Mouse (Mus musculus) small intestine, adult 2 months (tissue): ENCODE measurements around the gene Kmt2a. TPM values are rescaled to one million over a fixed set of nuclear protein-coding genes. Genes with fewer than 3 reads are reported as not detected.

Source experiments
- H3K27ac ChIP-seq: fragments of 200-500 bp; 2 replicates; pipeline ENCODE4 v1.5.1; 2012; ENCODE audit warnings: low read depth, low read length, control low read depth, inconsistent platforms; ENCODE audit not compliant: insufficient read depth
- H3K27me3 ChIP-seq: fragments of 200-500 bp; 2 replicates; pipeline ENCODE4 v1.6.1; 2012; ENCODE audit warnings: mild to moderate bottlenecking, moderate library complexity, low read length, inconsistent platforms; ENCODE audit not compliant: control insufficient read depth, insufficient read depth
- H3K36me3 ChIP-seq: fragments of 200-500 bp; 2 replicates; pipeline ENCODE4 v1.6.1; 2012; ENCODE audit warnings: mild to moderate bottlenecking, low read length, control low read depth, inconsistent platforms; ENCODE audit not compliant: control insufficient read depth, insufficient read depth
- H3K4me1 ChIP-seq: fragments of 200-500 bp; 2 replicates; pipeline ENCODE4 v1.6.1; 2012; ENCODE audit warnings: low read length, inconsistent platforms, mixed read lengths; ENCODE audit not compliant: control insufficient read depth, insufficient read depth, insufficient read length
- H3K4me3 ChIP-seq: fragments of 200-500 bp; 2 replicates; pipeline ENCODE4 v1.5.1; 2012; ENCODE audit warnings: low read depth, mild to moderate bottlenecking, control low read depth, inconsistent platforms, low read length, moderate library complexity
- CTCF ChIP-seq: fragments of 200-500 bp; IDR thresholded peaks from 2 replicates; pipeline ENCODE4 v1.5.1; 2012; ENCODE audit warnings: low read depth, mild to moderate bottlenecking, control low read depth, inconsistent platforms, low read length, moderate library complexity, mixed read lengths; ENCODE audit not compliant: insufficient replicate concordance, insufficient read length; ENCODE audit errors: extremely low read depth
- POLR2A ChIP-seq: fragments of 200-500 bp; IDR thresholded peaks from 2 replicates; pipeline ENCODE4 v1.6.1; 2012; ENCODE audit warnings: low read depth, mild to moderate bottlenecking, control low read depth, inconsistent platforms, low read length, moderate library complexity
- WGBS: fragments of 180-500 bp; shearing (Covaris S2); methylation state at CpG from one replicate; pipeline ENCODE4 v1.1.7; 2018; 5-methylcytosine and 5-hydroxymethylcytosine counted together
- polyA plus RNA-seq: library from polyadenylated mRNA; depleted of rRNA; stranded (reverse); fragments of >200 nt; gene quantifications from 2 replicates; pipeline ENCODE4 v1.2.3, GENCODE M21; 2012

The Kmt2a gene
- polyA plus RNA-seq, 1 experiment: 12.2 TPM

DNA sequence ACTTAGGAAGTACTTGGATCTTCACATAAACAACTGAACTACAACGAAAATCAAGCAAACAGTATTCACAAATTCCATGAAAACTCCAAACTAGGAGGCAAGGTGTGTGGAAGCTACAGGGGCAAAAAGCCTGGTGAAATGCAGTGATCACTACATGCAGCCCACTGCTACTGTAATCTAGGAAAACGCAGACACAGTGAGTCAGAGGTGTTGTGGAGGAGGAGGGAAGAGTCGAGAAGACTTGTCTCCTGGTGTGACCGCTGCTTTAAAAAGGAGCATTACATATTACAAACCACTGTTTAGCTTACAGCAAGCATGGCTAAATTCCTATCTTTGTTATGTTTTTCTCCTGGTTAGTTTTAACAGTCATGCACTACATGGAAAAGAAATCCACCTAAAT, 30.3 kb upstream of the Kmt2a start:
- 76% methylated on average over 4 of the region's 4 CpGs for WGBS
- Histone ChIP-seq H3K27me3 (no peaks in the 10 kb centered on the region), H3K4me1 (peaks cover 5% of the 10 kb centered on the region; the same call in 1 of the 2 replicates), H3K27ac (no peak overlapping the region), H3K4me3 (no peak overlapping the region), H3K36me3 (peaks cover 15% of the 10 kb centered on the region)
- TF ChIP-seq POLR2A (no peak), CTCF (no peak)

DNA sequence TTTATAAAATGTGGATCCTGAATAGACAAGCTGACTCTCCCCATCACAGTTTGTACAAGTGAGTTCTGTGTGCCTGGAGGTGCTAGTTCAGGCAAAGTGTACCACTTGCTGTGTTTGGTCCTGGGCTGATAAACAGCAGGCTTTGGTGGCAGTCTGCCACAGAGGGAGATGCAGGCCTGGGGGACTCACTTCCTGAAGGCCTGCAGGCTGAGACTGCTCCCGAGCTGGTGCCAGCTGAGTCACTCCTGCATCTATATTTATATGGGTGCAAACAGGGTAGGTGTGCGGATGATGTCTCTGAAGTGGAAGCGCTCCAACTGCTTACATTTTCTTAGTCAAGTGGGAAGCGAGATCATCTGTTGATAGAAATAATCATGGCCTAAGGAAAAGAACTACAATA, 24.5 kb upstream of the Kmt2a start:
- TF ChIP-seq POLR2A (no peak), CTCF (no peak)
- WGBS: 51% methylated on average over 4 of the region's 4 CpGs
- H3K36me3 ChIP-seq: peaks cover 4% of the 10 kb centered on the region; the same call in 1 of the 2 replicates
- no peaks in the 10 kb centered on the region for H3K4me1 ChIP-seq
- H3K27me3 ChIP-seq: no peaks in the 10 kb centered on the region
- H3K4me3 ChIP-seq: no peak overlapping the region
- H3K27ac ChIP-seq: no peak overlapping the region

DNA sequence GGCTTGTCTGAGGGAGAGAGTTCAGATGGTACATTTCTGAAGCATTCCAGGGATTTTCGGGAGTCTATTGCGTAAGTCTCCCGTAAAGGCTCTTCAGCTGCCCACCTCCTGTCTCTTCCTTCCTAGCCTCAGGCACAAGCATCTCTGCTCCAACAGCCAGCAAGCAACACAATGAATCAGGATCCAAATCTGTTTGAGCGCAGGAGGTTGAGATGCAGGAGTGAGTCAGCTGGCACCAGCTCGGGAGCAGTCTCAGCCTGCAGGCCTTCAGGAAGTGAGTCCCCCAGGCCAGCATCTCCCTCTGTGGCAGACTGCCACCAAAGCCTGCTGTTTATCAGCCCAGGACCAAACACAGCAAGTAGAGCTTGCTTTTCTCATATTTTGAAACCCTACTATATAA, 23.9 kb upstream of the Kmt2a start:
- 63% methylated on average over 5 of the region's 5 CpGs for WGBS
- Histone ChIP-seq H3K27ac (no peak overlapping the region), H3K4me3 (no peak overlapping the region), H3K27me3 (no peaks in the 10 kb centered on the region), H3K4me1 (no peaks in the 10 kb centered on the region; the same call in 1 of the 2 replicates), H3K36me3 (peaks cover 1% of the 10 kb centered on the region; the same call in 1 of the 2 replicates)
- TF ChIP-seq POLR2A (no peak), CTCF (no peak)

DNA sequence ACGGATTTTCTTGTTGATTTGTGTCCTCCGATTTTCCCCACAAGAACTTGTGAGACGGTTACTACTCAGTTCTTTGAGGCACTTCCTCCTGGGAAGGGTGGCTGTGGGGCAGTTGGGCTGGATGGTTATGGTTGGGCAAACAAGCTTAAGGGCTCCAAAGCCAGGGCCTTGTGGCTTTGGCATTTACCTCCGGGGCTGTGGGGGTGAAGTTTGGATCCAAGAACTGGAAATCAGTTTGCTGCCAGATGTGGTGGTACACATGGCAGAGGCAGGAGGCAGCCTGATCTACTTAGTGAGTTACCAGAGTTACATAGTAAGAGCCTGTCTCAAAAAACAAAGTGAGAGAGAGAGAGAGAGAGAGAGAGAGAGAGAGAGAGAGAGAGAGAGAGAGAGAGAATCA, 22.8 kb upstream of the Kmt2a start:
- H3K36me3 ChIP-seq: no peaks in the 10 kb centered on the region
- no peak for TF ChIP-seq CTCF
- TF ChIP-seq POLR2A: no peak
- no peaks in the 10 kb centered on the region; the same call in 1 of the 2 replicates for H3K4me1 ChIP-seq
- 81% methylated on average over 4 of the region's 4 CpGs for WGBS
- no peak overlapping the region for H3K27ac ChIP-seq
- no peaks in the 10 kb centered on the region for H3K27me3 ChIP-seq
- no peak overlapping the region for H3K4me3 ChIP-seq

DNA sequence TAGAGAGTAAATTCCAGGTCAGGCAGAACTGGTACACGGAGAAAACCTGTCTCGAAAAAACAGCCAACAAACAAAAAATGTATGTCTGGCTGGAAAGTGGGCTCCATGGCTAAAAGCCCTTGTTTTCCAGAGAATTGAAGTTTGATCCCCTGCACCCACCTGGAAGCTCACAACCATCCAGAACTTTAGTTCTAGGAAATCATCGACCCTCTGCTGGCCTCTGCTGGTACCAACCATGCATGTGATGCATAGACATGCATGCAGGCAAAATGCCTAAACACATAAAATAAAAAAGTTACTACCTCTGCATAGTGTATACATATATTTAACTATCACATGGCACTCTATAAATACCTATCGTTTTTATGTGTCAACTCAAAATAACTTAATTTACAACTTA, 19.3 kb upstream of the Kmt2a start:
- TF ChIP-seq CTCF (peak; percentile 18; the same call in 1 of the 2 replicates), POLR2A (no peak)
- 60% methylated on average over 4 of the region's 4 CpGs for WGBS

DNA sequence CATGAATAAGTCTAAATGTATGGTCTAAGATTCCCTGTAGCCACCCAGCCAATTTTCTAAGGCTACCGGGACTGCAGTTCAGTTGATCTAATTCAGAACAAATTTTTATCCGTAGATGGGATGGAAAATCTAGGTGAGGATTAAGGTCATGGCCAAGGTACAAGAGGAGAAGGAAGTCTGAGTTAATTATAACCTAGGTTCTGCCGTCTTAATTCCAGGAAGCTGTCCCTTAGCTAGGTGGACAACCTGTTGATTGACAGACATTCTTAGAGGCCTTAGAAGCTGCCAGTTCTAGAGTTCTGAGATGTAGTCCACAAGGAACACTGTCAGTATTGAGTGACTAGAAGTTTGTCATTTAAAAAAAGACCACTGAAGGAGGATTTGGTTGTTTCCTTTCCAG, 18.6 kb upstream of the Kmt2a start:
- WGBS: 18% methylated on average over 3 of the region's 3 CpGs
- TF ChIP-seq CTCF: no peak
- H3K36me3 ChIP-seq: no peaks in the 10 kb centered on the region
- no peak overlapping the region for H3K27ac ChIP-seq
- no peaks in the 10 kb centered on the region; the same call in 1 of the 2 replicates for H3K4me1 ChIP-seq
- no peak overlapping the region for H3K4me3 ChIP-seq
- no peaks in the 10 kb centered on the region for H3K27me3 ChIP-seq

More for the DNA sequence above, 19.3 kb upstream of the Kmt2a start:
- no peak overlapping the region for H3K4me3 ChIP-seq
- H3K27me3 ChIP-seq: no peaks in the 10 kb centered on the region
- H3K36me3 ChIP-seq: no peaks in the 10 kb centered on the region
- no peak overlapping the region for H3K27ac ChIP-seq
- H3K4me1 ChIP-seq: no peaks in the 10 kb centered on the region; the same call in 1 of the 2 replicates

DNA sequence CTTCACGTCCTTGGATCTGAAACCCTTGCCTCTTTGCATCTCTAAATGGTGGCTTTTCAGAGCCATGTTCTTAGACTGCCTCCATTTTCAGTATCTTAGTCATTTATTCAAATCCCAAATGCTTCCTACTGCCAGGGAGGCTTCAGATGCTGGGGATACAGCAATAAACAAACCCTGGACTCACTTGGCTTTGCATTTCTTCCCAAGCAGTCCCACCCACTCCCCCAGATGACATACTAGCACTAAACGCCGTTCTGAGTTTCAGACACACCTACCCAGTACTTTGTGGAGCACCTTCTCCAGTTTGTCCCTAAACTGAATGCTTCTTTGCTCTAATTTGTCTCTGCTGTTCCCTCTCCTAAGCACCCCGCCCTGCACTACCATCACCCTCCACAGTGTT, 15.9 kb upstream of the Kmt2a start:
- no peaks in the 10 kb centered on the region; the same call in 1 of the 2 replicates for H3K4me1 ChIP-seq
- 64% methylated on average over 4 of the region's 4 CpGs for WGBS
- H3K27ac ChIP-seq: no peak overlapping the region
- H3K36me3 ChIP-seq: no peaks in the 10 kb centered on the region
- no peak for TF ChIP-seq POLR2A
- no peak for TF ChIP-seq CTCF
- no peaks in the 10 kb centered on the region for H3K27me3 ChIP-seq
- H3K4me3 ChIP-seq: no peak overlapping the region

DNA sequence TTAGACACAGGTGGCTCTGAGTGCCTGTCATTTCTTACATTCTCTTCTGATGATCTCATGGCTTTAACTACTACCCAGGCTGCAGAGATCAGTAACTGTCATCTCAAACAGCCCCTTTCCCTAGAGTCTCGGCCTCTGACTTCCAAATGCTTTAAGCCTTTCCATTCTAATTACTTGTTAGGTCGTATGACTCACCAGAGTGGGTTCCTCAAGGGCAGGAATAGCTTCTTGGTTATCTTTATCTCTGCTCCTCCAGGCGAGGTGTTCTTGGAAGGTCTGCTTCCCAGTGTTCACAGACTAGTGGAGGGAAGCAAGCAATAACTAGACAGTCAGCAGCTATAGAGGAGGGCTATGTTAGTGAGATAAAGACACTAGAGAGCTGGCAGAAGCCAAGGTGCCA, 11.6 kb upstream of the Kmt2a start:
- TF ChIP-seq POLR2A (no peak), CTCF (no peak)
- H3K27ac ChIP-seq: no peak overlapping the region
- WGBS: 80% methylated on average over 3 of the region's 3 CpGs

More for the DNA sequence above, 11.6 kb upstream of the Kmt2a start:
- H3K36me3 ChIP-seq: no peaks in the 10 kb centered on the region
- H3K27me3 ChIP-seq: no peaks in the 10 kb centered on the region
- H3K4me3 ChIP-seq: no peak overlapping the region
- no peaks in the 10 kb centered on the region for H3K4me1 ChIP-seq
